Mouse (Mus musculus): ENCODE measurements around the gene Zdhhc17. TPM values are rescaled to one million over a fixed set of nuclear protein-coding genes. Genes with fewer than 3 reads are reported as not detected.
A peak's percentile ranks its signal among the peaks of the same experiment; 100 is the strongest.

The Zdhhc17 gene
- polyA plus RNA-seq, 1 experiment: 5.2 TPM

- Histone ChIP-seq H3ac (ENCODE audit: control insufficient read depth, insufficient read length, low read depth) (peak overlapping the region; percentile 86), H3K36me3 (ENCODE audit: control insufficient read depth, insufficient read depth) (peaks cover 13% of the 10 kb centered on the region), H3K4me3 (ENCODE audit: insufficient read depth, poor library complexity, severe bottlenecking) (peak overlapping the region; percentile 76), H3K79me2 (ENCODE audit: control insufficient read depth, insufficient read depth) (peaks cover 53% of the 10 kb centered on the region), H3K79me3 (ENCODE audit: low read depth) (peaks cover 47% of the 10 kb centered on the region), H3K27me3 (ENCODE audit: control insufficient read depth, insufficient read depth, insufficient read length) (no peaks in the 10 kb centered on the region)
- no peak for TF ChIP-seq MYOG (IDR thresholded peaks at IDR 0.05; ENCODE audit: control insufficient read depth, extremely low read depth, insufficient read length)
- no peak for TF ChIP-seq USF1 (IDR thresholded peaks at IDR 0.05; ENCODE audit: low read depth)
Observed at GRCm38 (mm10) chr10:110920368-110920950, 89.5 kb downstream of the Zdhhc17 start.

GRCm38 (mm10) chr10:110919531-110920343 lies 90.2 kb downstream of the Zdhhc17 start, which contains the start of gene Csrp2:
Gene Csrp2, plus strand, starts transcription at chr10:110919789.
- H3K79me2 ChIP-seq (ENCODE audit: control insufficient read depth, insufficient read depth): peaks cover 46% of the 10 kb centered on the region
- H3K27me3 ChIP-seq (ENCODE audit: control insufficient read depth, insufficient read depth, insufficient read length): no peaks in the 10 kb centered on the region
- peaks cover 13% of the 10 kb centered on the region for H3K36me3 ChIP-seq (ENCODE audit: control insufficient read depth, insufficient read depth)
- TF ChIP-seq USF1 (IDR thresholded peaks at IDR 0.05; ENCODE audit: low read depth): no peak
- peak; percentile 73 for TF ChIP-seq MAX (IDR thresholded peaks at IDR 0.05)
- TF ChIP-seq MYOG (IDR thresholded peaks at IDR 0.05; ENCODE audit: control insufficient read depth, extremely low read depth, insufficient read length): no peak
- TF ChIP-seq MYOD1 (IDR thresholded peaks at IDR 0.05; ENCODE audit: control insufficient read depth, insufficient read length, low read depth): peak; percentile 11
- no peak for TF ChIP-seq FOSL1 (IDR thresholded peaks at IDR 0.05; ENCODE audit: insufficient read depth, low read length, poor library complexity, severe bottlenecking)
- TF ChIP-seq CEBPB (IDR thresholded peaks at IDR 0.05; ENCODE audit: low read depth): no peak
- TF ChIP-seq CTCF (IDR thresholded peaks at IDR 0.05; ENCODE audit: control insufficient read depth, insufficient read depth, insufficient read length): no peak
- peaks cover 40% of the 10 kb centered on the region for H3K79me3 ChIP-seq (ENCODE audit: low read depth)
- H3ac ChIP-seq (ENCODE audit: control insufficient read depth, insufficient read length, low read depth): peak within 1 kb of the TSS; percentile 86
- peak within 1 kb of the TSS; percentile 76 for H3K4me3 ChIP-seq (ENCODE audit: insufficient read depth, poor library complexity, severe bottlenecking)

GRCm38 (mm10) chr10:110918414-110919391 lies 91.2 kb downstream of the Zdhhc17 start:
- no peaks in the 10 kb centered on the region for H3K27me3 ChIP-seq (ENCODE audit: control insufficient read depth, insufficient read depth, insufficient read length)
- TF ChIP-seq CTCF (IDR thresholded peaks at IDR 0.05; ENCODE audit: control insufficient read depth, insufficient read depth, insufficient read length) (no peak), MAX (IDR thresholded peaks at IDR 0.05) (no peak), MYOD1 (IDR thresholded peaks at IDR 0.05; ENCODE audit: control insufficient read depth, insufficient read length, low read depth) (no peak), MYOG (IDR thresholded peaks at IDR 0.05; ENCODE audit: control insufficient read depth, extremely low read depth, insufficient read length) (no peak), CEBPB (IDR thresholded peaks at IDR 0.05; ENCODE audit: low read depth) (no peak), FOSL1 (IDR thresholded peaks at IDR 0.05; ENCODE audit: insufficient read depth, low read length, poor library complexity, severe bottlenecking) (no peak), USF1 (IDR thresholded peaks at IDR 0.05; ENCODE audit: low read depth) (no peak)
- H3ac ChIP-seq (ENCODE audit: control insufficient read depth, insufficient read length, low read depth): peak overlapping the region; percentile 38
- peaks cover 3% of the 10 kb centered on the region for H3K36me3 ChIP-seq (ENCODE audit: control insufficient read depth, insufficient read depth)
- H3K79me2 ChIP-seq (ENCODE audit: control insufficient read depth, insufficient read depth): peaks cover 36% of the 10 kb centered on the region
- peak overlapping the region; percentile 76 for H3K4me3 ChIP-seq (ENCODE audit: insufficient read depth, poor library complexity, severe bottlenecking)
- peaks cover 30% of the 10 kb centered on the region for H3K79me3 ChIP-seq (ENCODE audit: low read depth)

- H3K4me3 ChIP-seq (ENCODE audit: insufficient read depth, poor library complexity, severe bottlenecking): no peak overlapping the region
- TF ChIP-seq USF1 (IDR thresholded peaks at IDR 0.05; ENCODE audit: low read depth): no peak
- no peak for TF ChIP-seq FOSL1 (IDR thresholded peaks at IDR 0.05; ENCODE audit: insufficient read depth, low read length, poor library complexity, severe bottlenecking)
- no peak for TF ChIP-seq MYOD1 (IDR thresholded peaks at IDR 0.05; ENCODE audit: control insufficient read depth, insufficient read length, low read depth)
- no peak for TF ChIP-seq CTCF (IDR thresholded peaks at IDR 0.05; ENCODE audit: control insufficient read depth, insufficient read depth, insufficient read length)
- TF ChIP-seq MAX (IDR thresholded peaks at IDR 0.05): no peak
- no peak for TF ChIP-seq CEBPB (IDR thresholded peaks at IDR 0.05; ENCODE audit: low read depth)
- TF ChIP-seq MYOG (IDR thresholded peaks at IDR 0.05; ENCODE audit: control insufficient read depth, extremely low read depth, insufficient read length): no peak
- H3K79me2 ChIP-seq (ENCODE audit: control insufficient read depth, insufficient read depth): peaks cover 24% of the 10 kb centered on the region
- no peaks in the 10 kb centered on the region for H3K36me3 ChIP-seq (ENCODE audit: control insufficient read depth, insufficient read depth)
- H3ac ChIP-seq (ENCODE audit: control insufficient read depth, insufficient read length, low read depth): no peak overlapping the region
- H3K27me3 ChIP-seq (ENCODE audit: control insufficient read depth, insufficient read depth, insufficient read length): no peaks in the 10 kb centered on the region
- H3K79me3 ChIP-seq (ENCODE audit: low read depth): peaks cover 19% of the 10 kb centered on the region
Observed at GRCm38 (mm10) chr10:110917521-110917920, 92.4 kb downstream of the Zdhhc17 start.

- Histone ChIP-seq H3K79me2 (ENCODE audit: control insufficient read depth, insufficient read depth) (peaks cover 17% of the 10 kb centered on the region), H3K27me3 (ENCODE audit: control insufficient read depth, insufficient read depth, insufficient read length) (no peaks in the 10 kb centered on the region), H3K79me3 (ENCODE audit: low read depth) (peaks cover 11% of the 10 kb centered on the region), H3K4me3 (ENCODE audit: insufficient read depth, poor library complexity, severe bottlenecking) (no peak overlapping the region), H3ac (ENCODE audit: control insufficient read depth, insufficient read length, low read depth) (no peak overlapping the region), H3K36me3 (ENCODE audit: control insufficient read depth, insufficient read depth) (no peaks in the 10 kb centered on the region)
- TF ChIP-seq MAX (IDR thresholded peaks at IDR 0.05) (no peak), CTCF (IDR thresholded peaks at IDR 0.05; ENCODE audit: control insufficient read depth, insufficient read depth, insufficient read length) (no peak), CEBPB (IDR thresholded peaks at IDR 0.05; ENCODE audit: low read depth) (no peak), USF1 (IDR thresholded peaks at IDR 0.05; ENCODE audit: low read depth) (no peak), FOSL1 (IDR thresholded peaks at IDR 0.05; ENCODE audit: insufficient read depth, low read length, poor library complexity, severe bottlenecking) (no peak), MYOD1 (IDR thresholded peaks at IDR 0.05; ENCODE audit: control insufficient read depth, insufficient read length, low read depth) (no peak), MYOG (IDR thresholded peaks at IDR 0.05; ENCODE audit: control insufficient read depth, extremely low read depth, insufficient read length) (no peak)
Observed at GRCm38 (mm10) chr10:110916666-110917344, 93.1 kb downstream of the Zdhhc17 start.
